Mouse (Mus musculus) heart, adult 8-10 months (tissue): ENCODE measurements around the gene Rnf212b. TPM values are rescaled to one million over a fixed set of nuclear protein-coding genes. Genes with fewer than 3 reads are reported as not detected.
"Not testable (repeated sequence)": the region's sequence is repeated elsewhere in the genome, so short reads cannot be mapped to it uniquely, and the experiment has no call there.

Experiments
- DNase-seq: peaks from one replicate; pipeline ENCODE4 v3.0.0; 2022; ENCODE audit warnings: low spot score
- total RNA-seq, 4 experiments: library from RNA; stranded (reverse); gene quantifications; 2 replicates each; pipeline ENCODE4 v1.2.4; 2022

Rnf212b gene
- under 1 TPM in 3 of 4 experiments, not detected in 1; 0.25 to 0.49 (median 0.38) TPM for total RNA-seq

- no peak for DNase-seq
Observed at GRCm38 (mm10) chr14:54813991-54814390, at the start of gene Rnf212b. TSS of gene Rnf212b (plus strand) at chr14:54814141.

DNA sequence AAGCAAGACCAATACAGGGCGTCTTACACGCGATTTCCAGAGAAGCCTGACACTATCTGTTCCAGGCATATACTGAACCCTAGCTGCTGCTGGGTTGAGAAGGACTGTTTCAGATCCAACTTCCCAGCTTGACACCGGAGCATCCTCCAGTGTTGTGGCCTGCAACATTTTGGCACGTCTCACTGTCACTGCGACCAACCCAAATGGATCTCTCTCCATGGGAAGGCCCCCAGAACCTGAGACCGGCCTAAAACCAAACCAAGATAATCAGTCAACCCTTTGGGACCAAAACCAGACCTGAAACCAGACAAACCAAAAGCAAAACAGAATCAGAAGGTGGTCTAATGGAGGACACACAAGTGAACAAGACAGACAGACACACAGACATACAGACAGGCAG, 47.0 kb upstream of the Rnf212b start:
- DNase-seq, result not testable (repeated sequence)

DNA sequence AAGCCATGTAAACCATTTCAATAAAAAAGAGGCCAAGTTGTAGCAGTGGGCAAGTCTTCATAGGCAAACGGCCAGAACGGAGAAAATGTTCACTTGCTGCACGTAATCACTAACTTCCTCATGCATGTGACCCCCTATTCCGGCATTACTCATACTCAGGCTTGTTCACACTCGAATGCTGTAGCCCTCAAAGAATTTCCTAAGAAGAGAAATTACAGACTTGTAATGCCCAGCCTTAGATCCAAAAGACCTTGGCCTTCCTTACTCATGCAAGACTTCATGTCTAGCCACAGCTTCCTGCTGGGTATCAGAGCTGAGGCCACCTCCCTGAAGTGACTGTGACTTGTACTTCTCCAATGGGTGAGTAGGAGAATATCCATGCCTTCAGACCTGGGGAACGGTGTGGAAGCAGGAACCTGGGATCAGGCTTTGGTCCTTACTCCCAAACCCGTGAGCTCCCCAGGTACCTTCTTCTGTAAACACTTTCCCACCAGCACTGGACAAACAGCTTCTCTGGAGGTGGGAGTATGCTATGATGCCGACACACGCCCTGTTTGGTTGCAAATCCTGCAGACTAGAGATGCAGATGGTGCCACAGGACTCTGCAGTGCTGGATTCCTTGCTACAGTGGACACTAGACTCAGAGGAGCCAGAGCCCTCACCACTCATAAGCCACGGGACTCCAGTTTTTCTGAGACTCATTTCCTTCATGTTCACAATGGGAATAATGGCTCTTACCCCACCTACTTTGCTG, 45.5 kb upstream of the Rnf212b start:
- no peak for DNase-seq

GRCm38 (mm10) chr14:54769068-54769425, 44.9 kb upstream of the Rnf212b start:
- no peak for DNase-seq

DNA sequence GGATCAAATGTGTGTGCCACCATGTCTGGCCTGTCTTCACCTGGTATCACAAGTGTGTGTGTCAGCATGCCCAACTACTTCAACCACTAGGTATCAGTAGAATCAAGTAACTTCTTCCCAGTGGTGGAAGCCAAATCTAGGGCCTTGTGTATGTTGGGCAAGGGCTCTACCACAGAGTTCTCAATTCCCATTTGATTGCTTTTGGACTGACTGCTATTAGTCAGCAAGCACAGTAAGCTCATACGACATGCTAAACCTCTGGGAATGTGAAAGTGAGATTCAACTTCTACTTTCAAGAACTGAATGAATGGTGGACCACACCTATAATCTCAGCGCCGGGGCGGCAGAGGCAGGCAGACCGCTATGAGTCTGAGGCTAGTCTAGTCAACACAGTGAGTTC, 43.6 kb upstream of the Rnf212b start:
- DNase-seq, result no peak

GRCm38 (mm10) chr14:54772333-54772856, 41.5 kb upstream of the Rnf212b start:
- no peak for DNase-seq

DNA sequence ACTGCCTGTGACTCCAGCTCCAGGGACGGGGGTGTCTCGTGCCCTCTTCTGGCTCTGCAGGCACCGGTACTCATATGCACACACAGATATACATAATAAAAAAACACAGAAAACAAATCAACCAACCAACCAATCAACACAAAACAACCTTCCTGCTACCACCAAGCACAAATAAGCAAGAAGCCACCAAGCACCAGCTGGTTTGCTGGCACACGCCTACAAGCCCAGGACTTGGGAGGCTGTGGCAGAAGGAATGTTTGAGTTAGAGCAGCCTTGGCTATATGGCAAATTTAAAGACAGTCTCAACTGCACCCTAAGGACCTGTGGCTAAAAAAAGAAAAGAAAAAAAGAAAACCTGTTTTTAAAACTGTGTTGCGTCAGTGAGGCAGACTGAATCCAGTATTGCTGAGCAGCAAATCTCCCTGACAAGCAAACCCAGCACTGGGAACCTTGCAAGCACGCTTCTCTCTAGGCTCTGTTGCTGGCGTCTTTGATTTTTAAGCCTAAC, 38.4 kb upstream of the Rnf212b start:
- no peak for DNase-seq

DNA sequence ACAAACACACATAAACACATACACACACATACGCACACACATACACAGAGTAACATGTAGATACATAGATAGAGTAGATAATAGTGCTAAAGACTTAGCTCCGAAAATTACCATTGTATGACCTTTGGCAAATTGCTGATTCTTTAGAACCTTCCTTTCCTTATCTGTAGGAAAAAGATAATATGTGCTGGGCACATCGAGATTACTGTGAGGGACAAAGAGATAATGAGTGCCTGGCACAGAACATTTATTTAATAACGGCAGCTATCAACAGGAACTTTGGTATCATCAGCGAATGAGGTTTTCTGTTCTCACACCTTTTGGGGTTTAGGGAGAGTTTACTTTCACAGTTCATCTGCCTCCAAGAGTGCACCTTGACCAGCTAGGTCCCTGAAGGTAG, 37.2 kb upstream of the Rnf212b start:
- DNase-seq, result no peak

DNA sequence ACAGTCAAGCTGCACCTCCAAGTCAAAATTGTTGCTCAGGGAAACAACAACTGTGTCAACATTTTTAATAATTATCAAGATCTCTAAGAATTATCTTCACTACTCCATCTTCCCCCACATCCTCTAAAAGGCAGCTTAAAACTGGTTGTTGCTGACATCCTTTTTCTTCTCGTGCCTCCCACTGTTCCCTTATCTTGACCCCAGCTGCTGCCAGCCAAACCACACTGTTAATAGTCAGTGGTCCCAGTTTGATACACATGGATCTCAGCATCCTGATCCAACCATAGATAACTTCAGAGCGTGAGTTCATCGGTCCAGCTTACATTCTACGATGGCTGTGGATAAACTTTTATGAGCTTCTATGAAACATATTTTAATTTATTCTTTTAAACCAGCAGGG, 36.0 kb upstream of the Rnf212b start:
- DNase-seq, result no peak

GRCm38 (mm10) chr14:54780084-54780483, 33.9 kb upstream of the Rnf212b start:
- no peak for DNase-seq

- DNase-seq, result peak; percentile 54
Observed at GRCm38 (mm10) chr14:54780836-54781609, 32.9 kb upstream of the Rnf212b start.

DNA sequence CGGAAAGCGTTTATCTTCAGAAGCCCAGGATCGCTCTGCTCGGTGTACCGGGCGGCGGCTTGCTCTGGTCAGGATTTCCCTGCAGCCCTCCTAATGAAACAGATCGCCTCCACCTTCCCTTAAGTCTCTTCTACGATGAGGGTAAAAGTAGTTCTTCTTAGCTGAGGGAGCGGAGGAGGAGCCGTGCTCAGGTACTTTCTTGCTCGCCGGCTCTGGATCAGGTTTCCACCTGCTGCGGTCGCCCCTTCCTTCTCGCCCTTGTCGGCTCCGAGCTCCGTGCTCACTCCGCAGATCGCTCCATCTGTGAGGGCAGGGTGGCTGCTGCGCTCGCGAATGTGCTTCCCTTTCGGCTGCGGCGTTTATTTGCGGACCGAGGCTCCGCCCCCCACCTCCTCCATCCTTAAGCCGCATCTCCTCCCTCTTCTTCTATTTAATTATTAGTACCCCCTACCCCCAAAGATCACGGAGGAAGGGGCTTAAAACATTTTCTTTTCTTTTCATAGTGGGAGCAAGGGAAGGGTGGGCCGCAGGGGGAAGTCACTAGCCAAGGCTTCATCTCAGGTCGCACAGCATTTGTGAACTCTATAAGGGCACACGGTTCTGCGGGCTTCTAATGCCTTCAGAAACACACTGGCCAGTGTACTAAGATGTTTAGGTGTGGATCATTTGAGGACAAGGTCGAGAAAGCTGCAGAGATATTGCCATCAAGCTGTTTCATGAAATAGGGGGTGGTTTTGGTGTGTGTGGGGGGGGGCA, 32.2 kb upstream of the Rnf212b start, which contains the start of gene Slc7a8:
Gene Slc7a8, minus strand, starts transcription at position 337 of the 756 bp plus-strand sequence.
- peak; percentile 32 for DNase-seq

GRCm38 (mm10) chr14:54782971-54783370, 31.0 kb upstream of the Rnf212b start:
- no peak for DNase-seq

GRCm38 (mm10) chr14:54785898-54786297, 28.0 kb upstream of the Rnf212b start:
- peak; percentile 53 for DNase-seq

- DNase-seq, result peak; percentile 9
Observed at GRCm38 (mm10) chr14:54786489-54786888, 27.5 kb upstream of the Rnf212b start.

DNA sequence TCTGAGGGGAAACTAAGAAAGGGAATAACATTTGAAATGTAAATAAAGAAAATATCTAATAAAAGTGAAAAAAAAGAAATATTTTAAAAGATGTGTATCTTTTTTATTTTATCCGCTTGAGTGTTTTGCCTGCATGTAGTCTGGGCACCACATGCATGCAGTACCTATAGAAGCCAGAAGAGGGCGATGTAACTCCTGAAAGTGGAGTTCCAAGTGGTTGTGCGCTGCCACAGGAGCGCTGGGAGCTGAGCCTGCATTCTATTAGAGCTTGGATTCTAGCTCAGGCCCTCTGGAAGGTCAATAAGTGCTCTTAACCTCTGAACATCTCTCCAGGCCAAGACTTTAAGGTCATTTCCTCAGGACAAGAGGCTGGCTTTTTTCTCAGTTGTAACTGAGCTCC, 26.7 kb upstream of the Rnf212b start:
- DNase-seq, result no peak

GRCm38 (mm10) chr14:54788231-54788630, 25.7 kb upstream of the Rnf212b start:
- no peak for DNase-seq

GRCm38 (mm10) chr14:54792166-54792565, 21.8 kb upstream of the Rnf212b start:
- no peak for DNase-seq

DNA sequence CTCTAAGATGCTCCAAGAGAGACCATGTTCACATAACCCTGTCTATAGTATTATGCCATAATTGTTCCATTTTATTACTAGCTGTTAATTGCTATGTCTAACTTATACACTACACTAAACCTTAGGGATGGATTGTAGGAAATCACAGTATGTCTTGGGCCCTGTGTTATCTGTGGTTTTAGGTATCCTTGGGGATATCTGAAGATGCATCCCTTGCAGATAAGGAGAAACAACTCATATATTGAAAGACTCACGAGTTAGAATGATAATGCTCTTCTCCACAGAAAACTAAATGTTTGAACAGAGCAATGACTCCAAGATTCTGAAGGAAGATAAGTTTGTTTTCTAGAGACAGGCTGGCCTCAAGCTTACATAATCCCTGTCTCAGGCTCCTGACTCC, 20.6 kb upstream of the Rnf212b start:
- no peak for DNase-seq

DNA sequence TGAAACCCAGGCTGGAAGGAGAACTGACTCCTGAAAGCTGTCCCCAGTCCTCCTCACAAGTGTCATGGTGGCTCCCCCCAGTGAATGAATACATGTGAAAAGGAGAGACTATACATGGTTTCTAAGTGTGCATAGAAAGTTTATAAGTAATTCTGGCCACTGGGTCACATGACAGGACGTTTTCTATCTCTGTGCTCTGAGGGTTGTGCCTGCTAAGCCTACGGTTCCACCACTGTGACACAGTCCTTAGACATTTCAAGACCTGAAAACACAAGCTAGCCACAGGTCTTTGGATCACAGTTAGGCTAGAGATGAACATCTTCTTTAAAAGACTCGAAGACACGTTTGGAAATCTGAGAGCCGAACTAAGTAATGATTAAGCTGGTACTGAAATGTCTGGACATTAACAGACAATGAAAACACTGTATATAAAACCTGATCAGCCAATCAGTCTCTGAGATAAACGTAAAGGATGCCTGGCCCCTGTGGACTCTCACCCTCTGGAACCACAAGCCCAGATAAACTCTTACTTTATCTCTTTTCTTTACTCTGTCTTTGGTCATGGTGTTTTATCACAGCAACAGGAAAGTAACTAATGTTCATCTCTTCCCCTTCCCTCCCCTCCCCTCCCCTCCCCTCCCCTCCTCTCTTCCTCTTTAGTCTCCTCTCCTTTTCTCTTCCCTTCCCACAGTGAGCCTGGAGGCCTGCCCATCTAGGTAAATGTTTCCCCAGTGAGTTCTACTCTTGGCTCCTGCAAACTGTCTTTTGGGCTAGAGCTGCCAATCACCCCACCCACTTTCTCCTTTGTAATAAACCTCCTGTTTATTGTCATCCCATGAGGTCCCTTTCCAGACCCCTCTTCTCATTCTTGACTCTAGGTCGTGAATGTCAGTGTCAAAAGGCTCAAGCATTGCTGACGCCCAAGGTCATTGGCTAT, 19.8 kb upstream of the Rnf212b start:
- DNase-seq, result no peak

GRCm38 (mm10) chr14:54795901-54796300, 18.0 kb upstream of the Rnf212b start:
- DNase-seq, result no peak
